Mouse (Mus musculus) spleen, adult 2 months (tissue): ENCODE measurements at regions not wholly inside any gene's neighbourhood (a gene's known extent, or its start where the extent isn't known, plus 50 kb on each side); places are given as distances from the start of the nearest gene placed in this dataset.

Source experiments
- CTCF ChIP-seq: fragments of 200-500 bp; IDR thresholded peaks from 2 replicates; pipeline ENCODE4 v1.5.1; 2011; ENCODE audit warnings: mild to moderate bottlenecking, inconsistent platforms; ENCODE audit not compliant: insufficient read depth, insufficient read length, insufficient replicate concordance; ENCODE audit errors: extremely low read depth
- POLR2A ChIP-seq: fragments of 200-500 bp; IDR thresholded peaks from 2 replicates; pipeline ENCODE4 v1.6.1; 2011; ENCODE audit warnings: low read depth, low read length, inconsistent platforms

DNA sequence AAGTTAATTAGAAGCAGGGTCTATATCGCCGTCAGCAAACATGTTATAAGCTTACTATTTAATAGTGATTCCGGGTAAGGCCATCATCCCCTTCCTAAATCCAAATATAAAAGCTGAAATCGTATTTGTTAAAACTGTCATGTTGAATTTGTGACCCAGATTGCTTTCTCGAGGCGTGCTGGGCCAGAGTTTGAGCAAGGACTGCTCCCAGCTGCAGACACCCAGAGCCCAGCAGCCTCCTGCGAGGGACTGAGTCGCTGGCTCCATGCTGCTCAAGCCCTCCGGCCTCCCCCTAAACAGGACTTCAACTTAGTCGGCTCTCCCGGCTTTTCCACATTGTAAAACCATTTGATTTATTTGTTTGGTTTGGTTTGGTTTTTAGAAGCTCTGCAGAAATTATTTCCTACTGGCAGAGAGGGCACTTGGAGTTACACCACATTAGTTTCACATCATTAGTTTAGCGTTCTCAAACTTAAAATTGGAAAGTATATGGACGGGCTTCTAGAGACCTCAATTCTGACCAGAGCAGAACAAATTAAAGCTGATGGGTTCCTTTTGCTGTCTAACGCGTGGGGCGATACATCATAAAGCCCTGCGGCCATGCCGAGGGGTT is 126.4 kb upstream of the Pitx1 start:
- TF ChIP-seq CTCF: no peak
- TF ChIP-seq POLR2A: no peak
